Mouse (Mus musculus): ENCODE results near the gene Pkd2l1. TPM values are rescaled to one million over a fixed set of nuclear protein-coding genes. Genes with fewer than 3 reads are reported as not detected.
A peak's percentile ranks its signal among the peaks of the same experiment; 100 is the strongest.

Pkd2l1 gene
- polyA plus RNA-seq (2015; fragmentation: Nextera tagmentation; extraction: Ambion mirVana): 0.04 TPM in 1 of 2 replicates, not detected in the other

- Histone ChIP-seq H3K4me2 (no peak within 1 kb of the TSS), H3K4me3 (no peak within 1 kb of the TSS), H3K27me3 (no peaks in the 10 kb centered on the region), H3K27ac (no peak within 1 kb of the TSS), H3K9ac (no peak within 1 kb of the TSS), H3K4me1 (no peaks in the 10 kb centered on the region), H3K36me3 (no peaks in the 10 kb centered on the region), H3K9me3 (no peaks in the 10 kb centered on the region)
- no peak for ATAC-seq (ENCODE audit: borderline replicate concordance, extremely low read depth, low FRiP score, low TSS enrichment)
- 37% methylated on average over 3 of the region's 3 CpGs for WGBS
Observed at GRCm38 (mm10) chr19:44192342-44192741, at the start of gene Pkd2l1. Gene Pkd2l1, minus strand, starts transcription at chr19:44192442.

DNA sequence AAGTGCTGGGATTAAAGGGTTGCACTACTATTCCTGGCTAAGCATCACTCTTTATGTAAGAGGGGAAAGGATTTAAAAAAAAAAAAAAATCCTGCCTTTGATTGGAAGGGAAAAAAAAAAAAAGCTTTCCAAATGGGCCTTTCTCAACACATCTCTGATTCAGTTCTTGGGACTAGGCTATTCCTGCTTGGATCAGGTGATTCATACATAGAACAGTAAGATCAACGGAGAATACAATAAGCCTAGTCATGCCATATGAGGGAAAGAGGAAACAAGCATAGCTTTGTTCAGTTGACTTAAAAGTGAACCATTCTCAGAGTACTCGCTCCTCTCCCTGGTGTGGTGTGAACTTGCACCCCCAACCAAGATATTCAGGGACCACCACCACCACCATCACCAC lies 46.7 kb upstream of the Pkd2l1 start:
- H3K9ac ChIP-seq: no peak overlapping the region
- H3K4me2 ChIP-seq: no peak overlapping the region
- no peak overlapping the region for H3K27ac ChIP-seq
- WGBS: 57% methylated on average over 2 of the region's 2 CpGs
- H3K9me3 ChIP-seq: no peaks in the 10 kb centered on the region
- no peaks in the 10 kb centered on the region for H3K27me3 ChIP-seq
- ATAC-seq (ENCODE audit: borderline replicate concordance, extremely low read depth, low FRiP score, low TSS enrichment): no peak
- no peaks in the 10 kb centered on the region for H3K4me1 ChIP-seq
- no peaks in the 10 kb centered on the region for H3K36me3 ChIP-seq
- H3K4me3 ChIP-seq: no peak overlapping the region

- no peak overlapping the region for H3K9ac ChIP-seq
- no peaks in the 10 kb centered on the region for H3K4me1 ChIP-seq
- no peaks in the 10 kb centered on the region for H3K36me3 ChIP-seq
- no peak overlapping the region for H3K27ac ChIP-seq
- 12% methylated on average over 19 of the region's 19 CpGs for WGBS
- H3K27me3 ChIP-seq: no peaks in the 10 kb centered on the region
- H3K4me3 ChIP-seq: peak overlapping the region; percentile 27
- no peaks in the 10 kb centered on the region for H3K9me3 ChIP-seq
- no peak; the same call in 1 of the 2 replicates for ATAC-seq (ENCODE audit: borderline replicate concordance, extremely low read depth, low FRiP score, low TSS enrichment)
- H3K4me2 ChIP-seq: peak overlapping the region; percentile 50
Observed at GRCm38 (mm10) chr19:44237471-44238006, 45.3 kb upstream of the Pkd2l1 start.

- no peaks in the 10 kb centered on the region for H3K27me3 ChIP-seq
- H3K9ac ChIP-seq: no peak overlapping the region
- WGBS: 83% methylated on average over 4 of the region's 4 CpGs
- no peak for ATAC-seq (ENCODE audit: borderline replicate concordance, extremely low read depth, low FRiP score, low TSS enrichment)
- H3K4me3 ChIP-seq: no peak overlapping the region
- no peak overlapping the region for H3K4me2 ChIP-seq
- H3K36me3 ChIP-seq: no peaks in the 10 kb centered on the region
- no peaks in the 10 kb centered on the region for H3K9me3 ChIP-seq
- no peak overlapping the region for H3K27ac ChIP-seq
- H3K4me1 ChIP-seq: no peaks in the 10 kb centered on the region
Observed at GRCm38 (mm10) chr19:44231608-44232151, 39.4 kb upstream of the Pkd2l1 start.

GRCm38 (mm10) chr19:44230212-44230611 lies 38.0 kb upstream of the Pkd2l1 start:
- Histone ChIP-seq H3K4me1 (no peaks in the 10 kb centered on the region), H3K9me3 (no peaks in the 10 kb centered on the region), H3K4me3 (no peak overlapping the region), H3K9ac (no peak overlapping the region), H3K4me2 (no peak overlapping the region), H3K36me3 (no peaks in the 10 kb centered on the region), H3K27ac (no peak overlapping the region), H3K27me3 (no peaks in the 10 kb centered on the region)
- ATAC-seq (ENCODE audit: borderline replicate concordance, extremely low read depth, low FRiP score, low TSS enrichment): no peak
- WGBS: 74% methylated on average over 3 of the region's 3 CpGs

GRCm38 (mm10) chr19:44229776-44230175 lies 37.5 kb upstream of the Pkd2l1 start:
- Histone ChIP-seq H3K4me3 (no peak overlapping the region), H3K4me2 (no peak overlapping the region), H3K9ac (no peak overlapping the region), H3K36me3 (no peaks in the 10 kb centered on the region), H3K27ac (no peak overlapping the region), H3K4me1 (no peaks in the 10 kb centered on the region), H3K27me3 (no peaks in the 10 kb centered on the region), H3K9me3 (no peaks in the 10 kb centered on the region)
- WGBS: 59% methylated on average over 2 of the region's 2 CpGs
- no peak for ATAC-seq (ENCODE audit: borderline replicate concordance, extremely low read depth, low FRiP score, low TSS enrichment)

DNA sequence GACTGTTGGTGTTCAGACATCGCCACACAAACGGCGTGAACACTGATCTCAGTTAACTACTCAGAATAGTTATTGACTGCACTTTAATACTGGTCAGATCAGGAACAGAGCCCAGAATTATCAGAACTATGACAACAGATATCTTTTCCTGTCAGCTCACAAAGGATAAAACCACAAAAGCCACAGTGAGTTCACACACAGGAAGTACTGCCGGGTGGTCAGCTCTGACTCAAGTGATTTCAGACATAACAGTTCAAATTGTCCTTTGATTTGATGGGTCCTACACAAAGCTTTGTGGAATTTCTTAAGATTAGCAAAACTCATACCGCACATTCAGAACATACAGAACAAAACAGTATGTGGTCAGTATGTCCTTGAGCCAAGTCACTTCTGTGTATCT lies 33.5 kb upstream of the Pkd2l1 start:
- no peak for ATAC-seq (ENCODE audit: borderline replicate concordance, extremely low read depth, low FRiP score, low TSS enrichment)
- Histone ChIP-seq H3K27ac (no peak overlapping the region), H3K4me3 (no peak overlapping the region), H3K4me1 (no peaks in the 10 kb centered on the region), H3K9ac (no peak overlapping the region), H3K36me3 (no peaks in the 10 kb centered on the region), H3K4me2 (no peak overlapping the region), H3K9me3 (no peaks in the 10 kb centered on the region), H3K27me3 (no peaks in the 10 kb centered on the region)
- WGBS: 83% methylated on average over 5 of the region's 5 CpGs

GRCm38 (mm10) chr19:44217958-44218525 lies 25.8 kb upstream of the Pkd2l1 start:
- H3K4me1 ChIP-seq: no peaks in the 10 kb centered on the region
- no peak for ATAC-seq (ENCODE audit: borderline replicate concordance, extremely low read depth, low FRiP score, low TSS enrichment)
- no peak overlapping the region for H3K4me3 ChIP-seq
- no peak overlapping the region for H3K9ac ChIP-seq
- no peaks in the 10 kb centered on the region for H3K27me3 ChIP-seq
- H3K36me3 ChIP-seq: no peaks in the 10 kb centered on the region
- no peak overlapping the region for H3K4me2 ChIP-seq
- no peaks in the 10 kb centered on the region for H3K9me3 ChIP-seq
- no peak overlapping the region for H3K27ac ChIP-seq
- 57% methylated on average over 3 of the region's 3 CpGs for WGBS

- Histone ChIP-seq H3K4me3 (no peak overlapping the region), H3K36me3 (no peaks in the 10 kb centered on the region)
- 71% methylated on average over 12 of the region's 12 CpGs for WGBS
Observed at GRCm38 (mm10) chr19:44215255-44215654, 23.0 kb upstream of the Pkd2l1 start.

DNA sequence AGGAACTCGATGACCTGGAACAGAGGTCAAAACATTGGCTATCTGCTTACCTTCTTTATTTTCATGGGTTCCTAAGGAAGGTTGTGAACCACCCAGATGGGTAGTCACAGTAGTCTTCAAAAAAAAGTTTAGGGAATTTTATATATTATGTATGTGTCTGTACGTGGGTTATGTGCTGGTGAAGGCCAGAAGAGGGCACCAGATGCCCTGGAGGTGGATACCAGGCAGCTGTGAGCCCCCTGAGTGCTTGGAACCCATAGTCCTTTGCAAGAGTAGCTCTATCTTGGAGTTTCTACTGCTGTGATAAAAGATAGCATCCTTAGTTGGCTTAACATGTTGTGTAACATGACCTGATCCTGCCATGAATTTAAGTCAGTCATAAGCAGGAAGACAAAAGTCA lies 14.8 kb upstream of the Pkd2l1 start:
- Histone ChIP-seq H3K4me2 (no peak overlapping the region), H3K27ac (no peak overlapping the region), H3K9me3 (no peaks in the 10 kb centered on the region), H3K36me3 (no peaks in the 10 kb centered on the region), H3K9ac (no peak overlapping the region), H3K4me3 (no peak overlapping the region), H3K27me3 (no peaks in the 10 kb centered on the region), H3K4me1 (no peaks in the 10 kb centered on the region)
- no peak for ATAC-seq (ENCODE audit: borderline replicate concordance, extremely low read depth, low FRiP score, low TSS enrichment)
- WGBS: 63% methylated on average over 2 of the region's 2 CpGs

More at GRCm38 (mm10) chr19:44215255-44215654, 23.0 kb upstream of the Pkd2l1 start:
- H3K27me3 ChIP-seq: no peaks in the 10 kb centered on the region
- no peaks in the 10 kb centered on the region for H3K4me1 ChIP-seq
- no peak for ATAC-seq (ENCODE audit: borderline replicate concordance, extremely low read depth, low FRiP score, low TSS enrichment)
- H3K4me2 ChIP-seq: no peak overlapping the region
- H3K9ac ChIP-seq: no peak overlapping the region
- no peak overlapping the region for H3K27ac ChIP-seq
- H3K9me3 ChIP-seq: no peaks in the 10 kb centered on the region

DNA sequence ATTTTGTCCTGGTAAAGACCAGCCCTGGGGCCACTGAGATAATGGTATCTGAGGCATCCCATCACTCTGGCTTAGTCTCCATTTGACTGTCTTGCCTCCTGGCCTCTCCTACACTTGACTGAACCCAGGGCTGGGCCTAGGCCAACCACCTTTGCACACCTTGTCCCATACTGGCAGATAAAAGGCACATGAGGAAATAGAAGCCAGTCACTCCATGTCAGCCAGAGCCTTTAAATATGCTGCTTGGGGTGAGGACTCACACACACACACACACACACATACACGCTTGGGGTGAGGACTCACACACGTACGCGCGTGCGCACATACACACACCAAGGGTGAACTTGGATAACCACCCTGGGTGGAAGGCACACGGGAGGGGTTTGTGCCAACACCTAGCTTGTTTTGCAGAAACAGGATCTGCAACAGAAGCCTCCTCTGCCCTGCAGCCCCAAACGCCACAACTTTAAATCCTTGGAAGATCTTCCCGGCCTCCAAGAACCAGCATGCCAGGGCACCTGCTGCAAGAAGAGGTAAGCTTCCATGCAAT lies 10.8 kb upstream of the Pkd2l1 start, which contains the start of gene Scd3:
TSS of gene Scd3 (plus strand) at position 255 of the 550 bp plus-strand sequence.
- Histone ChIP-seq H3K9ac (no peak within 1 kb of the TSS), H3K27me3 (no peaks in the 10 kb centered on the region), H3K4me2 (no peak within 1 kb of the TSS), H3K9me3 (no peaks in the 10 kb centered on the region), H3K36me3 (no peaks in the 10 kb centered on the region), H3K27ac (no peak within 1 kb of the TSS), H3K4me1 (no peaks in the 10 kb centered on the region), H3K4me3 (no peak within 1 kb of the TSS)
- 87% methylated on average over 9 of the region's 9 CpGs for WGBS
- no peak for ATAC-seq (ENCODE audit: borderline replicate concordance, extremely low read depth, low FRiP score, low TSS enrichment)

DNA sequence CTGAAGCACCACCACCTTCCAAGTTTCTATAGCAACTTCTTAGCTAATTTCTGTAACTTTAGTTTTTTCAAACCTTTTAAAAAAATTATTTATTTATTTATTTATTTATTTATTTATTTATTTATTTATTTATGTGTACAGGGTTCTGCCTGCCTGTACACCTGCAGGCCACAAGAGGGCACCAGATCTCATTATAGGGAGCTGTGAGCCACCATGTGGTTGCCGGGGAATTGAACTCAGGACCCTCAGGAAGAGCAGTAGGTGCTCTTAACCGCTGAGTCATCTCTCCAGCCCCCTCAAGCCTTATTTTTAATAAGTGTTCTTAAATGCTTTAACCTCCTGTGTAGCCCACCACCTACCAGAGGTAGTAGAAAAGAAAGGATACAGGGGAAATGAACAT lies 6.7 kb upstream of the Pkd2l1 start:
- no peak overlapping the region for H3K27ac ChIP-seq
- H3K9me3 ChIP-seq: no peaks in the 10 kb centered on the region
- no peaks in the 10 kb centered on the region for H3K27me3 ChIP-seq
- no peak overlapping the region for H3K4me2 ChIP-seq
- no peaks in the 10 kb centered on the region for H3K36me3 ChIP-seq
- H3K4me3 ChIP-seq: no peak overlapping the region
- 80% methylated on average over 2 of the region's 2 CpGs for WGBS
- ATAC-seq (ENCODE audit: borderline replicate concordance, extremely low read depth, low FRiP score, low TSS enrichment): no peak
- no peak overlapping the region for H3K9ac ChIP-seq
- H3K4me1 ChIP-seq: no peaks in the 10 kb centered on the region

Measured in lung, embryonic 15.5 days (tissue).